Mouse (Mus musculus) olfactory bulb, adult 2 months (tissue): ENCODE measurements around the gene Ubxn11.

ENCODE experiments used
- CTCF ChIP-seq: fragments of 200-500 bp; IDR thresholded peaks from 2 replicates; pipeline ENCODE4 v1.5.1; 2012; ENCODE audit warnings: low read depth, mild to moderate bottlenecking, low read length, moderate library complexity; ENCODE audit not compliant: insufficient read depth
- POLR2A ChIP-seq: fragments of 200-500 bp; IDR thresholded peaks from 2 replicates; pipeline ENCODE4 v1.6.1; 2012; ENCODE audit warnings: mild to moderate bottlenecking, low read depth, low read length, moderate library complexity; ENCODE audit not compliant: insufficient read depth

DNA sequence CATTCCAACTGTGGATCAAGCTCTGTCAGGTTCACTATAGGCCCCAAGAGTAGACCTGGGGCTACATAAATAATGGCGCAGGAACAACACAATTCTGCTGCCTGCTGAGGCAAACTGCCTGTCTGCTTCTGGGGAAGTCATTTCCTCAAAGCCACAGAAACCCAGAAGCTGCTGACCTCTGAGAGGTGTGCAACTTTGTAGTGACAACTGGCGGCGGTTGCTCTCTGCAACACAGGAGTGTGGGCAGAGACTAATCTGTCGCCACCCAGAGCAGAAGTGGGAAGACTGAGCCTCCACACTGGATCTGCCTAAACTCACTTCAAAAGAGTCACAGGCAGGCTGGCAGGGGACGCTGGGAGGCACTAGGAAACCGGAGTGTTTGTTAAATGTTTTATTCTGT lies 27.1 kb downstream of the Ubxn11 start:
- TF ChIP-seq CTCF (no peak), POLR2A (no peak)
